Mouse (Mus musculus): ENCODE data around the gene Abcd3. TPM values are rescaled to one million over a fixed set of nuclear protein-coding genes. Genes with fewer than 3 reads are reported as not detected.

Gene Abcd3
- polyA plus RNA-seq, 1 experiment from 2014 or later: 49.8 TPM

- 66% methylated on average over 7 of the region's 7 CpGs for WGBS
- Histone ChIP-seq H3K4me1 (ENCODE audit: control insufficient read depth, insufficient read depth, low read length) (peaks cover 17% of the 10 kb centered on the region), H3K9me3 (replicated peaks; ENCODE audit: control insufficient read depth, low read length) (no peaks in the 10 kb centered on the region), H3K9ac (ENCODE audit: low read length) (no peak overlapping the region), H3K36me3 (ENCODE audit: control insufficient read depth, insufficient read depth) (no peaks in the 10 kb centered on the region), H3K27me3 (ENCODE audit: control insufficient read depth, insufficient read depth, low read length) (no peaks in the 10 kb centered on the region), H3K4me2 (ENCODE audit: low read depth, low read length) (peak overlapping the region; percentile 22; the same call in 1 of the 2 replicates), H3K27ac (ENCODE audit: low read length) (no peak overlapping the region), H3K4me3 (ENCODE audit: low read length) (no peak overlapping the region)
- no peak for ATAC-seq (replicated peaks; ENCODE audit: extremely low read depth, insufficient read depth, low FRiP score)
Measured at GRCm38 (mm10) chr3:121721691-121722070, 93.4 kb downstream of the Abcd3 start.

- no peaks in the 10 kb centered on the region for H3K36me3 ChIP-seq (ENCODE audit: control insufficient read depth, insufficient read depth)
- H3K27me3 ChIP-seq (ENCODE audit: control insufficient read depth, insufficient read depth, low read length): no peaks in the 10 kb centered on the region
- H3K4me2 ChIP-seq (ENCODE audit: low read depth, low read length): peak overlapping the region; percentile 22; the same call in 1 of the 2 replicates
- ATAC-seq (replicated peaks; ENCODE audit: extremely low read depth, insufficient read depth, low FRiP score): no peak
- H3K27ac ChIP-seq (ENCODE audit: low read length): no peak overlapping the region
- no peak overlapping the region for H3K4me3 ChIP-seq (ENCODE audit: low read length)
- H3K9ac ChIP-seq (ENCODE audit: low read length): no peak overlapping the region
- H3K9me3 ChIP-seq (replicated peaks; ENCODE audit: control insufficient read depth, low read length): no peaks in the 10 kb centered on the region
- peaks cover 17% of the 10 kb centered on the region for H3K4me1 ChIP-seq (ENCODE audit: control insufficient read depth, insufficient read depth, low read length)
- WGBS: 50% methylated on average over 14 of the region's 14 CpGs
Measured at GRCm38 (mm10) chr3:121720801-121721690, 94.1 kb downstream of the Abcd3 start.

GRCm38 (mm10) chr3:121719701-121720100 lies 95.4 kb downstream of the Abcd3 start:
- no peak for ATAC-seq (replicated peaks; ENCODE audit: extremely low read depth, insufficient read depth, low FRiP score)
- no peaks in the 10 kb centered on the region for H3K36me3 ChIP-seq (ENCODE audit: control insufficient read depth, insufficient read depth)
- WGBS: 78% methylated on average over 3 of the region's 3 CpGs
- no peak overlapping the region for H3K27ac ChIP-seq (ENCODE audit: low read length)
- H3K9ac ChIP-seq (ENCODE audit: low read length): no peak overlapping the region
- no peaks in the 10 kb centered on the region for H3K27me3 ChIP-seq (ENCODE audit: control insufficient read depth, insufficient read depth, low read length)
- H3K4me3 ChIP-seq (ENCODE audit: low read length): no peak overlapping the region
- H3K4me2 ChIP-seq (ENCODE audit: low read depth, low read length): no peak overlapping the region
- H3K4me1 ChIP-seq (ENCODE audit: control insufficient read depth, insufficient read depth, low read length): peaks cover 17% of the 10 kb centered on the region
- H3K9me3 ChIP-seq (replicated peaks; ENCODE audit: control insufficient read depth, low read length): no peaks in the 10 kb centered on the region

GRCm38 (mm10) chr3:121718679-121719078 lies 96.4 kb downstream of the Abcd3 start:
- Histone ChIP-seq H3K4me3 (ENCODE audit: low read length) (no peak overlapping the region), H3K4me2 (ENCODE audit: low read depth, low read length) (no peak overlapping the region), H3K4me1 (ENCODE audit: control insufficient read depth, insufficient read depth, low read length) (peaks cover 14% of the 10 kb centered on the region), H3K9me3 (replicated peaks; ENCODE audit: control insufficient read depth, low read length) (no peaks in the 10 kb centered on the region), H3K9ac (ENCODE audit: low read length) (no peak overlapping the region), H3K27ac (ENCODE audit: low read length) (no peak overlapping the region), H3K36me3 (ENCODE audit: control insufficient read depth, insufficient read depth) (no peaks in the 10 kb centered on the region), H3K27me3 (ENCODE audit: control insufficient read depth, insufficient read depth, low read length) (no peaks in the 10 kb centered on the region)
- 71% methylated on average over 8 of the region's 8 CpGs for WGBS
- ATAC-seq (replicated peaks; ENCODE audit: extremely low read depth, insufficient read depth, low FRiP score): no peak

- Histone ChIP-seq H3K9me3 (replicated peaks; ENCODE audit: control insufficient read depth, low read length) (no peaks in the 10 kb centered on the region), H3K4me3 (ENCODE audit: low read length) (no peak overlapping the region), H3K9ac (ENCODE audit: low read length) (no peak overlapping the region), H3K4me2 (ENCODE audit: low read depth, low read length) (no peak overlapping the region), H3K27me3 (ENCODE audit: control insufficient read depth, insufficient read depth, low read length) (no peaks in the 10 kb centered on the region), H3K4me1 (ENCODE audit: control insufficient read depth, insufficient read depth, low read length) (peaks cover 12% of the 10 kb centered on the region), H3K36me3 (ENCODE audit: control insufficient read depth, insufficient read depth) (no peaks in the 10 kb centered on the region), H3K27ac (ENCODE audit: low read length) (no peak overlapping the region)
- WGBS: 76% methylated on average over 5 of the region's 5 CpGs
- no peak for ATAC-seq (replicated peaks; ENCODE audit: extremely low read depth, insufficient read depth, low FRiP score)
Measured at GRCm38 (mm10) chr3:121716480-121716879, 98.6 kb downstream of the Abcd3 start.

GRCm38 (mm10) chr3:121715741-121716459 lies 99.2 kb downstream of the Abcd3 start:
- H3K4me2 ChIP-seq (ENCODE audit: low read depth, low read length): no peak overlapping the region
- peaks cover 15% of the 10 kb centered on the region for H3K4me1 ChIP-seq (ENCODE audit: control insufficient read depth, insufficient read depth, low read length)
- WGBS: 61% methylated on average over 6 of the region's 6 CpGs
- no peaks in the 10 kb centered on the region for H3K36me3 ChIP-seq (ENCODE audit: control insufficient read depth, insufficient read depth)
- H3K27ac ChIP-seq (ENCODE audit: low read length): no peak overlapping the region
- no peaks in the 10 kb centered on the region for H3K9me3 ChIP-seq (replicated peaks; ENCODE audit: control insufficient read depth, low read length)
- no peak for ATAC-seq (replicated peaks; ENCODE audit: extremely low read depth, insufficient read depth, low FRiP score)
- H3K27me3 ChIP-seq (ENCODE audit: control insufficient read depth, insufficient read depth, low read length): no peaks in the 10 kb centered on the region
- H3K9ac ChIP-seq (ENCODE audit: low read length): no peak overlapping the region
- H3K4me3 ChIP-seq (ENCODE audit: low read length): no peak overlapping the region

- ATAC-seq (replicated peaks; ENCODE audit: extremely low read depth, insufficient read depth, low FRiP score): no peak
- Histone ChIP-seq H3K36me3 (ENCODE audit: control insufficient read depth, insufficient read depth) (no peaks in the 10 kb centered on the region), H3K4me2 (ENCODE audit: low read depth, low read length) (no peak overlapping the region), H3K4me3 (ENCODE audit: low read length) (no peak overlapping the region), H3K9ac (ENCODE audit: low read length) (no peak overlapping the region), H3K27ac (ENCODE audit: low read length) (no peak overlapping the region), H3K4me1 (ENCODE audit: control insufficient read depth, insufficient read depth, low read length) (peaks cover 18% of the 10 kb centered on the region), H3K9me3 (replicated peaks; ENCODE audit: control insufficient read depth, low read length) (no peaks in the 10 kb centered on the region), H3K27me3 (ENCODE audit: control insufficient read depth, insufficient read depth, low read length) (no peaks in the 10 kb centered on the region)
Measured at GRCm38 (mm10) chr3:121715336-121715735, 99.8 kb downstream of the Abcd3 start.

- H3K4me1 ChIP-seq (ENCODE audit: control insufficient read depth, insufficient read depth, low read length): peaks cover 18% of the 10 kb centered on the region
- H3K4me3 ChIP-seq (ENCODE audit: low read length): no peak overlapping the region
- no peak for ATAC-seq (replicated peaks; ENCODE audit: extremely low read depth, insufficient read depth, low FRiP score)
- no peaks in the 10 kb centered on the region for H3K27me3 ChIP-seq (ENCODE audit: control insufficient read depth, insufficient read depth, low read length)
- 67% methylated on average over 2 of the region's 2 CpGs for WGBS
- H3K9me3 ChIP-seq (replicated peaks; ENCODE audit: control insufficient read depth, low read length): no peaks in the 10 kb centered on the region
- no peak overlapping the region for H3K4me2 ChIP-seq (ENCODE audit: low read depth, low read length)
- H3K9ac ChIP-seq (ENCODE audit: low read length): no peak overlapping the region
- no peaks in the 10 kb centered on the region for H3K36me3 ChIP-seq (ENCODE audit: control insufficient read depth, insufficient read depth)
- H3K27ac ChIP-seq (ENCODE audit: low read length): no peak overlapping the region
Measured at GRCm38 (mm10) chr3:121714461-121714860, 100.6 kb downstream of the Abcd3 start.

- Histone ChIP-seq H3K4me3 (ENCODE audit: low read length) (no peak overlapping the region), H3K27me3 (ENCODE audit: control insufficient read depth, insufficient read depth, low read length) (no peaks in the 10 kb centered on the region), H3K27ac (ENCODE audit: low read length) (no peak overlapping the region), H3K9me3 (replicated peaks; ENCODE audit: control insufficient read depth, low read length) (no peaks in the 10 kb centered on the region), H3K4me2 (ENCODE audit: low read depth, low read length) (peak overlapping the region; percentile 28), H3K4me1 (ENCODE audit: control insufficient read depth, insufficient read depth, low read length) (peaks cover 18% of the 10 kb centered on the region), H3K9ac (ENCODE audit: low read length) (no peak overlapping the region; the same call in 1 of the 2 replicates), H3K36me3 (ENCODE audit: control insufficient read depth, insufficient read depth) (no peaks in the 10 kb centered on the region)
- WGBS: 46% methylated on average over 8 of the region's 8 CpGs
- ATAC-seq (replicated peaks; ENCODE audit: extremely low read depth, insufficient read depth, low FRiP score): no peak
Measured at GRCm38 (mm10) chr3:121713816-121714215, 101.3 kb downstream of the Abcd3 start.
